Mouse (Mus musculus): Measurements from ENCODE around the gene 1700040F15Rik. TPM values are rescaled to one million over a fixed set of nuclear protein-coding genes. Genes with fewer than 3 reads are reported as not detected.

Gene 1700040F15Rik
- polyA plus RNA-seq (2012): not detected in 2 replicates

GRCm38 (mm10) chrY:61101947-61102346 is at the start of gene 1700040F15Rik:
Gene 1700040F15Rik (plus strand): TSS chrY:61102247.

Measured in megakaryocyte-erythroid progenitor cell, adult 5 weeks (primary cell).